Mouse (Mus musculus) right cerebral cortex, postnatal 14 days (tissue): Measurements from ENCODE around the gene Adm.
A peak's percentile ranks its signal among the peaks of the same experiment; 100 is the strongest.
"Not testable (repeated sequence)": the region's sequence is repeated elsewhere in the genome, so short reads cannot be mapped to it uniquely, and the experiment has no call there.

Source experiments
- DNase-seq: peaks from one replicate; pipeline ENCODE4 v3.0.0; 2022

Gene Adm

GRCm38 (mm10) chr7:110627486-110628272, at the start of gene Adm:
TSS of gene Adm (plus strand) at chr7:110627661.
- DNase-seq = peak; percentile 47

GRCm38 (mm10) chr7:110583705-110584104, 43.8 kb upstream of the Adm start:
- DNase-seq = no peak

GRCm38 (mm10) chr7:110584159-110584558, 43.3 kb upstream of the Adm start:
- DNase-seq = no peak

- no peak for DNase-seq
These were observed 42.2 kb upstream of the Adm start for GRCm38 (mm10) chr7:110585250-110585649.

GRCm38 (mm10) chr7:110587721-110588120, 39.7 kb upstream of the Adm start:
- no peak for DNase-seq

GRCm38 (mm10) chr7:110593991-110594390, 33.5 kb upstream of the Adm start:
- DNase-seq = not testable (repeated sequence)

GRCm38 (mm10) chr7:110597141-110597540, 30.3 kb upstream of the Adm start:
- DNase-seq = no peak

GRCm38 (mm10) chr7:110605476-110605875, 22.0 kb upstream of the Adm start:
- no peak for DNase-seq

GRCm38 (mm10) chr7:110606906-110607305, 20.6 kb upstream of the Adm start:
- DNase-seq = no peak

- no peak for DNase-seq
These were observed 13.9 kb upstream of the Adm start for GRCm38 (mm10) chr7:110613381-110614132.

- peak; percentile 67 for DNase-seq
These were observed 13.1 kb upstream of the Adm start, which contains the start of gene Sbf2 for GRCm38 (mm10) chr7:110614133-110615063. TSS of gene Sbf2 (minus strand) at chr7:110614922.

GRCm38 (mm10) chr7:110615151-110615631, 12.3 kb upstream of the Adm start:
- DNase-seq = peak; percentile 44

- DNase-seq = no peak
These were observed 11.7 kb upstream of the Adm start for GRCm38 (mm10) chr7:110615792-110616191.

- no peak for DNase-seq
These were observed 8.3 kb upstream of the Adm start for GRCm38 (mm10) chr7:110619086-110619611.

- DNase-seq = no peak
These were observed 3.4 kb upstream of the Adm start for GRCm38 (mm10) chr7:110624067-110624466.

- DNase-seq = no peak
These were observed 2.5 kb upstream of the Adm start for GRCm38 (mm10) chr7:110624961-110625360.

GRCm38 (mm10) chr7:110625489-110625888, 2.0 kb upstream of the Adm start:
- DNase-seq = no peak

GRCm38 (mm10) chr7:110626186-110627098, 1.0 kb upstream of the Adm start:
- no peak for DNase-seq

- no peak for DNase-seq
These were observed 370 bp upstream of the Adm start for GRCm38 (mm10) chr7:110627099-110627482.

GRCm38 (mm10) chr7:110628273-110628600, 776 bp downstream of the Adm start:
- DNase-seq = no peak

- no peak for DNase-seq
These were observed 1.3 kb downstream of the Adm start for GRCm38 (mm10) chr7:110628611-110629354.
